Mouse (Mus musculus) E14TG2a.4 (cell line): Measurements from ENCODE around the gene Bace1.

Experiments
- CTCF ChIP-seq: conservative IDR thresholded peaks from 2 replicates; pipeline ENCODE4 v1.5.1; 2014; ENCODE audit warnings: low read length
- NANOG ChIP-seq: IDR thresholded peaks from 2 replicates; pipeline ENCODE4 v1.6.1; 2014; ENCODE audit warnings: borderline replicate concordance, low read length, mixed read lengths
- POU5F1 ChIP-seq: IDR thresholded peaks from 2 replicates; pipeline ENCODE4 v1.6.1; 2014; ENCODE audit warnings: low read length, borderline replicate concordance

GRCm38 (mm10) chr9:45849528-45850408 is 11.4 kb downstream of the Bace1 start:
- TF ChIP-seq CTCF = no peak
- TF ChIP-seq POU5F1 = no peak
- TF ChIP-seq NANOG = no peak
